Mouse (Mus musculus): ENCODE data around the gene Dhdds.

- TF ChIP-seq CTCF (IDR thresholded peaks at IDR 0.05; ENCODE audit: low read depth) (no peak), EP300 (optimal IDR thresholded peaks at IDR 0.05) (no peak)
Measured at GRCm38 (mm10) chr4:133938077-133938476, 62.6 kb downstream of the Dhdds start.

Measured in stomach, postnatal 0 days (tissue).